Mouse (Mus musculus) heart, postnatal 10 days (tissue): Measurements from ENCODE around the gene Myt1l. TPM values are rescaled to one million over a fixed set of nuclear protein-coding genes. Genes with fewer than 3 reads are reported as not detected.
A peak's percentile ranks its signal among the peaks of the same experiment; 100 is the strongest.

ENCODE experiments used
- DNase-seq, 2 experiments: peaks; one replicate each; pipeline ENCODE4 v3.0.0; 2021
- intact Hi-C: fragments of 180-260 bp; cut with DNase I; formaldehyde crosslinking; loops from one replicate; pipeline ENCODE4 v1.15.1; 2025
- total RNA-seq, 2 experiments: library from RNA; stranded (reverse); gene quantifications; 2 replicates each; pipeline ENCODE4 v1.2.3; 2021

The Myt1l gene
- under 1 TPM in 1 of 2 experiments, not detected in 1; 0.31 TPM for total RNA-seq

- no peak for DNase-seq
- intact Hi-C loops = no loop called here
Observed at GRCm38 (mm10) chr12:29528031-29528771, at the start of gene Myt1l. Myt1l (plus strand) TSS chr12:29528384.

- DNase-seq = peak; percentile 1 to 4
- intact Hi-C loops = no loop called here
Observed at GRCm38 (mm10) chr12:29486424-29487035, 41.7 kb upstream of the Myt1l start.

DNA sequence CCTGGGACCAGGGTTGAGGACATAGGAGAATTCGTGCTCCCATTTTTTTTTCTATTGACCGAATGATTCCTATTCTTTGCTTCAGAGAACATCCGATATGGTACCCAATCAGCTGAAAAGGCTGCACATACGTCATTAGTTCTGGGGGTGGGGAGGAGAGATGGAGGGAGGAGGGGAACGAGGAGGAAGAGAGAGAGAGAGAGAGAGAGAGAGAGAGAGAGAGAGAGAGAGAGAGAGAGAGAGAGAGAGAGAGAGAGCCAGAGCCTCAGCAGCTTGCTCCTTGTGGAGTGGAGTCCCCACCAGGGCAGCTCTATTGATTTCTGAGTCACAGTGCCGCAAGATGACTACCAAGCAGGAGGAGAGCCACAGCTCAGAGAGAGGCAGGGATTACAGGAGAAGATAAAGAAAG lies 1.9 kb upstream of the Myt1l start:
- intact Hi-C loops = no loop called here
- DNase-seq = no peak

DNA sequence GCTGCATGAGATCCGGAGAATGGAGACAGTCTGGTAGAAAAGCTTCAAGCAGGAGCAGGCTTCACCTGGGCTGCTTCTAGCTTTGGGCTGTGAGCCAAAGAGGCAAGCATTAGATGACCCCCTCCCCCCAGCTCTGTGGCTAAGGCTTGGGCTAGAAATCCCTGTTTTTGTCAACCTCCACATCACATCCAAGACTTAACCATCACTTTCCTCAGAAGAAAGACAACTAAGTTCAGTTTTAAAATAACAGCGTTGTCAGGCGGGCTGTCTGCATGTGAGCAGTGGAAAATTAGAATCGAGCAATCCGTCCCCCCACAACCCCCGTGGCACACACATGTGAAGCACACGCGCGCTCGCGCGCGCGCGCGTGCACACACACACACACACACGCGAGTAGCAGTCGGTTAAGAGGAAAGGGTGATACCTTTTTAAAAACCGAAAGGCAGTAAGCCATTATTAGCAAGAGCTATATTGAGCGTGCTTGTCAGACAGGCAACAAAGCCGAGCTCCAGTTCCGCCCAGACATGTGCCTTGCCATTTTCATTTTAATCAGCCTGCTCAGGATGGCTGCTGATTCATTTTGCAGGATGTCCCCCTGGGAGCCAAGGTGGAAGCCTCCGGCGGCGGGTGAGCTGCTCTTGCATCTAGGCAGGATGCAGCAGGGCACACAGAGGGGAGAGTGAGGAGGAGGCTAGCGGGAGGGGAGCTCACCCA lies 979 bp upstream of the Myt1l start:
- DNase-seq = peak; percentile 1 to 7
- intact Hi-C loops = no loop called here

DNA sequence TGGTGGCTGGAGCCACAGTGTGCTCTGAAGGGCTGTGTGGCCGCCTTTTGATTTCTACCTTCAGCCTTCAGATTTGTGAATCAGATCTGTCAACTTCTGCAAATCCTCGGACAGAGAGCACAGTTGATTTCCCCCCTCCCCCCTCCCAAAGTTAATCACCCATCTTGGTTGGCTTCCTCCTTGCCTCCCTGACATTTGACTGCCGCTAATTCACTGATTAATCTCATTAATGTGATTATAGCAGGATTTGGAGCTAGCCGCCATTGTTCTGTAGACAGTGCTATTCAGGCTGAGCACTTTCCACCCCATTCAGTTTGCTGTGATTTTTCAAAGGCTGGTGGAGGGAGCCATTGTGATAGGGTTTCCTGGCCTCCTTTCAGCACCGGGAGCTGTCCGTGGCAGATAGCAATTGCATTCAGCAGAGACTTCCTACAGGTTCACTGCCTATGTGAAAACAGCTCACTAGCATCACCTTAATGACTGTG lies 2.1 kb downstream of the Myt1l start:
- DNase-seq = peak; percentile 45 to 64
- intact Hi-C loops = no loop called here

DNA sequence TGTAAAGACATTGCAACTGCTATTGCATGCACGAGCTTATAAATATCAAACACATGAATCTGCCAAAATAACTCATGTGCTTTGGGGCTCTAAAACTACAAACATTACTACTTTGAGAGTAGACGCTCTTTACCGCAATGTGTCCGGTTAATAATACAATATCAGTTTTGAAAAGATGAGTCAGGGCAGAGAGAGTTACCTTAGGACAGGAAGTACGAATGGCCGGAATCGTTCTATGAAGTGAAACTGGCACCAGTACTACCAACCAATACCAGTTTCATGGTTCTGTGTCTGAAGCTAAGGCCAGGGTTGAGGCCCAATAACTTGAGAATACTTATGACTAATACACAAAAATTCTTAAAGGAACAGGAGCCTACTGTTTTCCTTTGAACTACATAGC lies 2.6 kb downstream of the Myt1l start:
- no peak for DNase-seq
- intact Hi-C loops = no loop called here

GRCm38 (mm10) chr12:29533071-29533876 lies 5.1 kb downstream of the Myt1l start:
- intact Hi-C loops = no loop called here
- no peak for DNase-seq

DNA sequence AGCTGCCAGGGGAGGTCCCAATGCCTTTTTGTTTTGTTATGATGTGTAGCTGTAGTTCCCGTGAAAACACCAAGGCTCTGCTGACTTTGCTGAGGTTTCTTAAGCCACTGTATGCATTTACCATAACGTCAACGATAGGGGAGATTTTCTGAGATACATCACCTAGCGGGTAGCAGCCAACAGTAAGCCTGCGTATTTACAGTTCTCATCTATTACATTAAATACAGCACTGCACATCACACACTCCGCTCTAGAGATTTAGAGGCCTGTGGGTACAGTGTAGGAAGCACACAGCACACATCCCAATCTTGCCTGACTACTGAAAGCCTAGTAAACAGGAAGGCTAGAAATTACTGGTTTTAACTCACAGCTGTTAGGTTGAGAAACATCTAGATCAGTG lies 6.1 kb downstream of the Myt1l start:
- DNase-seq = no peak

GRCm38 (mm10) chr12:29534761-29535300 lies 6.6 kb downstream of the Myt1l start:
- intact Hi-C loops = no loop called here
- DNase-seq = no peak

More for the DNA sequence above, 6.1 kb downstream of the Myt1l start:
- intact Hi-C loops = no loop called here

- intact Hi-C loops = no loop called here
- DNase-seq = no peak
Observed at GRCm38 (mm10) chr12:29537916-29538315, 9.7 kb downstream of the Myt1l start.

GRCm38 (mm10) chr12:29538456-29538855 lies 10.3 kb downstream of the Myt1l start:
- intact Hi-C loops = no loop called here
- no peak for DNase-seq

- DNase-seq = no peak
- intact Hi-C loops = no loop called here
Observed at GRCm38 (mm10) chr12:29539106-29539505, 10.9 kb downstream of the Myt1l start.

DNA sequence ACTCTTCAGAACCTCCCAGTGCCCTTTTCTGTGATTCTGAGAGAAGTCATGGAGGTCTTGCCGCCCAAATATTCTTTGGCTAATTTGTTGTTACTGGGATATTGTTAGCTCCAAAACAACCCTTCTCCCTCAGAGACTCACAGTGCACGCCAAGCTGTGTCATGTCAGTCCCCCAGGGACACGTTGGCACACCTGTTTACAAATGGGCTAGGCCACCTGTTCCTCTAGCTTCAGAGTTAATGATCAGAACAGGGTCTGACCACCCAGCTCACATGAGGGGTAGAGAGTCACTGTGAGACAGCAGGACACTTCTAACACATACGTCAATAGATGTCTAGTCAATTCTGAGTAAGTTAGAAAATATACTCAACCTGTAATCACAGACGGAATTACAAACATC lies 12.6 kb downstream of the Myt1l start:
- DNase-seq = no peak
- intact Hi-C loops = no loop called here

DNA sequence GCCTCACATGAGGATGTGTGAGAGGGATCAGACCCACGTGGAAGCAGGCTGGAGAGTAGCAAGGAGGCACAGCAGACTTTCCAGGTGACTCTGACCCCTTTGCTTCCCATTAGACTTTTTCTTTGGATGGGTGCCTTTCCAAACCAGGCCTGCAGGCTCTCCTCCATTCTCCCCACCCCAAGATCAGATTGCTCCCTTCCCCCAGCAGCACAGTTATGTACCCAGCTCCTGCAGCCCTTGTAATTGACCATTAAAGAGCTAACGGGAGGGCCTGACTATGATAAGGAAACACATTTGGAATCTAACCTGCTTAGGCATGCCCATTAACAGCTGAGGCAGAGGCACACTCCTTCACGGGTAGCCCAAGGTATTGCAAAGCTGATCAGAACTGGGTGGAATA lies 17.9 kb downstream of the Myt1l start:
- intact Hi-C loops = no loop called here

GRCm38 (mm10) chr12:29547112-29547511 lies 18.9 kb downstream of the Myt1l start:
- intact Hi-C loops = no loop called here
- no peak for DNase-seq

More for the DNA sequence above, 17.9 kb downstream of the Myt1l start:
- DNase-seq = no peak

GRCm38 (mm10) chr12:29547755-29548154 lies 19.6 kb downstream of the Myt1l start:
- DNase-seq = peak; percentile 28 to 34
- intact Hi-C loops = no loop called here

GRCm38 (mm10) chr12:29553138-29553537 lies 25.0 kb downstream of the Myt1l start:
- intact Hi-C loops = no loop called here
- no peak for DNase-seq

- DNase-seq = no peak
- intact Hi-C loops = no loop called here
Observed at GRCm38 (mm10) chr12:29555718-29556117, 27.5 kb downstream of the Myt1l start.

GRCm38 (mm10) chr12:29556408-29556807 lies 28.2 kb downstream of the Myt1l start:
- DNase-seq = no peak
- intact Hi-C loops = no loop called here

DNA sequence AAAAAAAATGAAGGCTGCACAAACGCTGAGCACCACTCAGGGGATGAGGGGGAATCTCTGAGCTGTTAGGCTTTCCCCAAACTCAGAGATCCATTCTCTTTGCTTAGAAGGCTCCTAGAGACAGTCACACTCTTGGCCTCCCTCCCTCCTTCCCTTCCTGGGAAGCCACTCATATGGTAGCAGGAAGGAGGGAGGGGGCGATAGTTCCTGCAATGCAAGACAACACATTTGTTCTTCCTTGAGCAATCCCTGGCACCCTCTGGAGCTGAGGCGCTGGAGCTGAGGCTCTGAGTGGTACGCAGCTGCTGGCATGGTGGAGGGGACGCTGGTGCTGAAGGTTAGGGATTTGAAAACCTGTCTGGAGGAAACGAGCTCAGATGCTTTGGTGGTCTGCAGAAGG lies 28.7 kb downstream of the Myt1l start:
- intact Hi-C loops = no loop called here
- DNase-seq = no peak
